Mouse (Mus musculus) adrenal gland, adult 2 months (tissue): ENCODE measurements around the gene Ms4a6c. TPM values are rescaled to one million over a fixed set of nuclear protein-coding genes. Genes with fewer than 3 reads are reported as not detected.
"Not testable (repeated sequence)": the region's sequence is repeated elsewhere in the genome, so short reads cannot be mapped to it uniquely, and the experiment has no call there.

Experiments used
- DNase-seq: peaks from one replicate; pipeline ENCODE4 v3.0.0; 2021
- polyA plus RNA-seq: library from polyadenylated mRNA; depleted of rRNA; stranded (reverse); fragments of >200 nt; gene quantifications from 2 replicates; pipeline ENCODE4 v1.2.3, GENCODE M21; 2012; rRNA removed
- total RNA-seq, 2 experiments: library from RNA; stranded (reverse); gene quantifications; 2 replicates each; pipeline ENCODE4 v1.2.3; 2021

The Ms4a6c gene
- total and polyA plus RNA-seq, 3 experiments = 1.6 to 12.5 (median 12.0) TPM

DNA sequence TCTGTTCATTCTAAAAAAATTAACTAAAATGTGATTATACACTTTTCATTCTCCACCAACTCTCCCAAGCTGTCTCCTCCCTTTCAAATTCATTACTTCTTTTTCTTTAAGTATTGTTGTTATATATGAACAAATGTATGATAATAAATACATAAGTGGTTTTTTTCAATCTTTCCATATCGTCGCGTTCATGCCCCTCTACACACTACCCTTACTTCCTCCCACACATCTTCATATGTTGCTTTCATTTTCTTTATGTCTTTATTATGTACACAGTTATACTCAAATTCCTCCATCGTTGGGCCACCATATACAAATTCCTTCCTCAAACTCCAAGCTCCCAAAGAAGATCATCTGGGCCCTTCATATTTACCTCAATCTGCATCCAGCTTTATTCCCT, 32.2 kb downstream of the Ms4a6c start:
- DNase-seq = no peak

DNA sequence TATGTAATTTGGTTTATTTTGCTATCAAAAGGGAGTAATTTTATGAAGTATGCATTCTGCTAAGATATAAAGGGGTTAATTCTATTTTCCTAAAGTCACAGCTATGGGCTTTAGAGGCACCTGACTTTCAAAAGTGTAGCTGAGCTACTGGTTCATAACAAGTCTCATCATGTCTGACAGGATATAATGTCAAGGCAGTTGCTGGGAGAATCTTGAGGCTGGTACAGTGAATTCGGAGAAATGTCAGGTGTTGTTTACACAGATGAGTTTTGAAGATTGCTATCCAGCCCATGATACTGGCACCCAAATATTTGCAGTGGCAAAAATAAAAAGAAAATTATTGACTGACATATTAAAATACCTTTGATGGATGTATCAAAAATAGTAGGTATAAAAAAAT, 35.7 kb downstream of the Ms4a6c start:
- DNase-seq = no peak

DNA sequence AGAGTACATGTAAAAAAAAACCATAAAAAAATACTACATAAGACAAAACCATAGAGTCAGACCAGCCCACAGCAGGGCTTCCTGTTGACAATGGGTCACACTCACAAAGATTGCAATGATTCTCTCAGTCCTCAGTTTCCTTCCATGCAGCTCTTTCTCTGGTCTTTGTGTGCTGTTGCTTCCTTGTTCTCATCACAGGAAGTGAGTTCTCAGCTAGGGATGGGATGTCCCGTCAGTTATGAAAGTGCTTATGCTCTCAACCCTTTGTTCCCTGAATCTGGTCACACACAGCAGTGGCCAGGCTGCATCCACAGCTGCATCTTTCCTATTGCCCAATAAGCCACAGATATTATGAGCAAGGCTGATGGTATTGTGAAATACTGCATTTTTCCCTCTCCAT, 44.3 kb downstream of the Ms4a6c start:
- no peak for DNase-seq

DNA sequence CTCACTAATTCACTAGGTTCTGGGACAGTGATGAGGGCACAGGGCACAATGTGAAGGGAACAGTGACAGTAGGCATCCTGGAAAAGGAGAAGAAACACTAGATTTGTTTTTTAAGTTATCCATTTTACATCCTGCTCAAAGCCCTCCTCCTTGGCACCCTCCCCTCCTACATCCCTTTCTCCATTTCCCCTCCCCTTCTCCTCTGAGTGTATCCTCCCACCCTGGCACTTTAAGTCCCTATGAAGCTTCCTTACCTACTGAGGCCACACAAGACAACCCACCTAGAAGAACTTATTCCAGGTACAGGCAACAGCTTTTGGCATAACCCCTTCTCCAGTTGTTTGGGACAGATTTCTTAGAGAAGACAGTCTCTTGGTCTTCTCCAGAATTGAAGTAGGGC, 47.1 kb downstream of the Ms4a6c start, which contains the start of gene Ms4a6b:
Gene Ms4a6b, plus strand, starts transcription at position 267 of the 400 bp plus-strand sequence.
- DNase-seq = no peak

DNA sequence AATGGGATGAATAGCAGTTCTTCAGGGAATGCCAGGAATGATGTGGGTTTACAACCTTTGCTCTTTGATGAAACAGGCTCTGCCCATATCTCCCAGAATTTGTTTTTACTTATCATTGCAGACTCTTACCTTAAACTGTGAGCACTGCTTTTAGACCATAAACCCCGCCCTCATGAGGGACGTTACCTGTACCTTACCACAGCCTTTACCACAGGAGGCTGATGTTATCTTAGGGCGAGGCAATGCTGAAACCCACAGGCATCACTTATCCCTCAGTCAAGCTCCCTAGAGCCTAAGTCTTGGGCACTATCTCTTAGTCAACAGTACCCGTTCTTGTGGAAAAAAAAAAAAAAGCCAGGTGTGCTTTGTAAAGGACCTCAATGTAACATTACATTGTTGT, 47.7 kb downstream of the Ms4a6c start:
- no peak for DNase-seq

DNA sequence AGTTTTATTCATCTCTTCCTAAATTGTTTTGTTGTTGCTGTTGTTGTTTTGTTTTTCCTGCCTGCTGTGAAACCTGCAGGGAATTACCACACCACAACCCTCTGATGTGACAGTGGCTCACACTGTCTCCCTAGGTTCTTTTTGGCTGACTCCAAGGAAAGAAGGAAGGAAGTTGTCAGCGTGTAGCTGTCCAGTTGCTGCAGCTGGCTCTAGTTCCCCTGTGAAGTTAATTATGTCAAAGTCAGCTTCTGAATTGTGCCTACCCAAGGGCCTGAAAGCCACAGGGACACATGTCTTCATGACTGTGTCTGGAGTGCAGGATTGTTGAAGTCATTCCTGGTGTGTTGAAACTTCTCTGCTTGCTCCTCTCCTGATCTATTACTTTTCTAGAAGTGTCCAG, 48.2 kb downstream of the Ms4a6c start:
- not testable (repeated sequence) for DNase-seq

DNA sequence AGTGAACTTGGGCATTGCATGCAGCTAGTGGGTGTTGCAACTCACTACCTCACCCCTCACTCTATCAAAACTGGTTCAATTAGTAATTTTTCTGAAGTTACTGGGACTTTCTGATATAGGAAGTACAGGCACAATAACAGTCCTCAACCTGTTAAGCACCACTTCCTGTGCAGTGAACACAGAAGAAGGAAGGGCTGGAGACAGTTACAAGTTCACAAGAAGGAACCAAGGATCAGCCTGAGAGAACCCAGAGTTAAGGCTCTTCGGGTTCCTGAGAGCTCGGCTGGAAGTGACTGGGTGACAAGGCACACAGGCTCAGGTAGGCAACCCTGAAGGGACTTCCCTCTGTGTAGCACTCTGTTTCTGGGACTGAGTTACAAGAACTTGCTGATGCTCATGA, 49.2 kb downstream of the Ms4a6c start:
- not testable (repeated sequence) for DNase-seq

DNA sequence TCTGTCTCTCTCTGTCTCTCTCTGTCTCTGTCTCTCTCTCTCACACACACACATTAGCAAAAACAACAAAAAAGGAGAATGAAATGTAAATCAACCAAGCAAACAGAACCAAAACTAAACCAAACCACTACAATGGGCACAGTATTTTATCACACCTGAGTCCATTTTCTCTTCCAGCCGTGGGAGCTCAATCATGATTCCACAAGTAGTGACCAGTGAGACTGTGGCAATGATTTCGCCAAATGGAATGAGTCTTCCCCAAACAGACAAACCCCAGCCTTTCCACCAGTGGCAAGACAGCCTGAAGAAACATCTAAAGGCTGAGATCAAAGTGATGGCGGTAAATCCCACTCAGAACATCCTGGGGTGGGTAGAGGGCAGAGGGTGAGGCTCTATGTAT, 51.0 kb downstream of the Ms4a6c start:
- DNase-seq = no peak

Other genes starting within 250 kb of the Ms4a6c start
- not detected for gene Ms4a12, start 236.9 kb upstream of the Ms4a6c start, total RNA-seq
- not detected in 2 replicates for gene Ms4a12, start 236.9 kb upstream of the Ms4a6c start, polyA plus RNA-seq
- gene Ms4a1, start 203.1 kb upstream of the Ms4a6c start, total RNA-seq = under 1 TPM; 0.14 to 0.17 TPM
- gene Ms4a1, start 203.1 kb upstream of the Ms4a6c start, polyA plus RNA-seq = 0.03 TPM in 1 of 2 replicates, not detected in the other
- not detected for gene Ms4a5, start 185.5 kb upstream of the Ms4a6c start, total RNA-seq
- gene Ms4a5, start 185.5 kb upstream of the Ms4a6c start, polyA plus RNA-seq = not detected in 2 replicates
- gene Ms4a14, start 154.9 kb upstream of the Ms4a6c start, total RNA-seq = under 1 TPM in 1 of 2 experiments, not detected in 1; 0.07 TPM
- gene Ms4a14, start 154.9 kb upstream of the Ms4a6c start, polyA plus RNA-seq = 0.09 and 0.12 TPM in 2 replicates
- 1 to 10 TPM; 1.9 TPM for gene Ms4a7, start 133.2 kb upstream of the Ms4a6c start, total RNA-seq
- gene Ms4a7, start 133.2 kb upstream of the Ms4a6c start, polyA plus RNA-seq = 0.85 and 1.2 TPM in 2 replicates
- 1 to 10 TPM; 4.8 to 5.2 TPM for gene Ms4a4a, start 93.8 kb upstream of the Ms4a6c start, total RNA-seq
- gene Ms4a4a, start 93.8 kb upstream of the Ms4a6c start, polyA plus RNA-seq = 0.58 and 0.75 TPM in 2 replicates
- gene Ms4a4c, start 64.6 kb upstream of the Ms4a6c start, total RNA-seq = 1 to 10 TPM; 1.8 to 2.1 TPM
- gene Ms4a4c, start 64.6 kb upstream of the Ms4a6c start, polyA plus RNA-seq = 0.06 and 0.91 TPM in 2 replicates
- 1 to 10 TPM in 1 of 2 experiments, under 1 TPM in 1; 0.95 to 1.6 TPM for gene Ms4a4b, start 25.8 kb upstream of the Ms4a6c start, total RNA-seq
- gene Ms4a4b, start 25.8 kb upstream of the Ms4a6c start, polyA plus RNA-seq = 0.02 and 0.26 TPM in 2 replicates
- not detected for gene Gm8369, start 16.6 kb downstream of the Ms4a6c start, total RNA-seq
- not detected in 2 replicates for gene Gm8369, start 16.6 kb downstream of the Ms4a6c start, polyA plus RNA-seq
- gene Ms4a6b, start 47.1 kb downstream of the Ms4a6c start, total RNA-seq = 1 to 10 TPM; 7.8 to 9.9 TPM
- gene Ms4a6b, start 47.1 kb downstream of the Ms4a6c start, polyA plus RNA-seq = 1.8 and 2.4 TPM in 2 replicates
- 1 to 10 TPM; 1.8 to 4.0 TPM for gene Ms4a4d, start 67.4 kb downstream of the Ms4a6c start, total RNA-seq
- gene Ms4a4d, start 67.4 kb downstream of the Ms4a6c start, polyA plus RNA-seq = 6.9 and 7.6 TPM in 2 replicates
- gene Ms4a6d, start 135.5 kb downstream of the Ms4a6c start, total RNA-seq = 1 to 10 TPM; 6.2 to 6.4 TPM
- 3.8 and 5.4 TPM in 2 replicates for gene Ms4a6d, start 135.5 kb downstream of the Ms4a6c start, polyA plus RNA-seq
- gene Ms4a2, start 154.4 kb downstream of the Ms4a6c start, total RNA-seq = under 1 TPM in 1 of 2 experiments, not detected in 1; 0.17 TPM
- not detected in 2 replicates for gene Ms4a2, start 154.4 kb downstream of the Ms4a6c start, polyA plus RNA-seq
- gene Ms4a3, start 171.5 kb downstream of the Ms4a6c start, total RNA-seq = not detected
- gene Ms4a3, start 171.5 kb downstream of the Ms4a6c start, polyA plus RNA-seq = not detected in 2 replicates
- gene Oosp2, start 191.2 kb downstream of the Ms4a6c start, total RNA-seq = under 1 TPM in 1 of 2 experiments, not detected in 1; 0.75 TPM
- not detected in 2 replicates for gene Oosp2, start 191.2 kb downstream of the Ms4a6c start, polyA plus RNA-seq
- under 1 TPM in 1 of 2 experiments, not detected in 1; 0.66 TPM for gene Oosp1, start 221.8 kb downstream of the Ms4a6c start, total RNA-seq
- gene Oosp1, start 221.8 kb downstream of the Ms4a6c start, polyA plus RNA-seq = not detected in 2 replicates
- not detected for gene Oosp3, start 227.7 kb downstream of the Ms4a6c start, total RNA-seq
- gene Oosp3, start 227.7 kb downstream of the Ms4a6c start, polyA plus RNA-seq = not detected in 2 replicates